Mouse (Mus musculus): ENCODE measurements around the gene Dpysl4. TPM values are rescaled to one million over a fixed set of nuclear protein-coding genes. Genes with fewer than 3 reads are reported as not detected.

Dpysl4 gene
- polyA plus RNA-seq, 2 experiments = 0.10 to 0.15 TPM

DNA sequence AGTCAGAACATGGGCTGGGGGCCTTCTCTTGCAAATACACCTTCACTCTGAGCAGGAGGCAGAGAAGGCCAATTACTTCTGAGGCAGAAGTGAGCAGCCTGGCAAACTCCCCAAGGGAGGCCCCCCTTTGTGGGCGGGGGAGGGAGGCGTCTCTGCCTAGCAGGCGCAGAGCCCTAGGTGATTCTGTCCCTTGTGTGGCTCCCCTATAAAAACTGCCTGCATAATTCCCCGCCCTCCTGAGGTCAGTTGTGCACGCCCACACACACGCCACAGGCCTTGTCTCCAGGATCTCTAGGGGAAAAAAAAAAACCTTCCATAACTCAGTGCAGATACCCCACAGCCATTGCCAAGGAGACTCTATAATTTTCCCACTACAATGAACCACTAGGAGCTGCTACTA, 44.6 kb downstream of the Dpysl4 start:
- Histone ChIP-seq H3K27me3 (ENCODE audit: control insufficient read depth, insufficient read depth, low read length) (no peaks in the 10 kb centered on the region), H3K4me3 (ENCODE audit: insufficient read depth in 1 of 2, low read depth in 2 of 2, low read length in 2 of 2) (no peak overlapping the region), H3K4me2 (ENCODE audit: low read depth) (no peak overlapping the region), H3K27ac (no peak overlapping the region), H3K36me3 (replicated peaks; ENCODE audit: control insufficient read depth, insufficient read depth, low read depth) (no peaks in the 10 kb centered on the region), H3K4me1 (replicated peaks; ENCODE audit: control insufficient read depth in 2 of 2, insufficient read depth in 2 of 2, low read length in 1 of 2) (no peaks in the 10 kb centered on the region), H3K9me3 (ENCODE audit: control insufficient read depth, low read length) (no peaks in the 10 kb centered on the region), H3K9ac (replicated peaks) (no peak overlapping the region)
- 42% methylated on average over 6 of the region's 6 CpGs for WGBS (ENCODE audit: insufficient replicate concordance)
- ATAC-seq (ENCODE audit: insufficient read depth) = no peak
- TF ChIP-seq EP300 (IDR thresholded peaks at IDR 0.05; ENCODE audit: low read depth) = no peak
- TF ChIP-seq CTCF (IDR thresholded peaks at IDR 0.05; ENCODE audit: low read depth) = no peak
- DNase-seq (ENCODE audit: low read depth in 3 of 3, low spot score in 3 of 3) = no peak

DNA sequence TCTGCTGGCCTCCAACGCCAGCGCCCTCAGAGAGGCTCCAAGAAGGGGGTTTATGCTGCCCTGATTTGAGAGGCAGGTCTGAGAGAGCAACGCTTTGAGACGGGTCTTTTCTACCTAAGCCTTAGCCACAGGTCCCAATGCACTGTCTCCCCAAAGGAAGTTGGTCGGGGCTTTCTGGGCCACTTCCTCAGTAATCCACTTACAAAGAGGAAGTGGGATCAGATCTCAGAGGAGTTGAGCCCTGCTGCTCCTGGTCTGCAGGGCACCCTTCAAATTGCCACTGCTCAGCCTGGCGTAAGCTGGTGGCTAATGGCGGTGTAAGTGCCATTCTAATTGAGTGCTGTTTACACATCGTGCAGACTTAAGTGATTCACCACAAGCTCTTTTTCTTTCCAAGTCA, 45.7 kb downstream of the Dpysl4 start:
- DNase-seq (ENCODE audit: low read depth in 3 of 3, low spot score in 3 of 3) (no peak), ATAC-seq (ENCODE audit: insufficient read depth) (no peak)
- Histone ChIP-seq H3K9ac (replicated peaks) (no peak overlapping the region), H3K36me3 (replicated peaks; ENCODE audit: control insufficient read depth, insufficient read depth, low read depth) (no peaks in the 10 kb centered on the region), H3K4me1 (replicated peaks; ENCODE audit: control insufficient read depth in 2 of 2, insufficient read depth in 2 of 2, low read length in 1 of 2) (no peaks in the 10 kb centered on the region), H3K9me3 (ENCODE audit: control insufficient read depth, low read length) (no peaks in the 10 kb centered on the region), H3K27me3 (ENCODE audit: control insufficient read depth, insufficient read depth, low read length) (no peaks in the 10 kb centered on the region), H3K27ac (no peak overlapping the region), H3K4me2 (ENCODE audit: low read depth) (no peak overlapping the region), H3K4me3 (ENCODE audit: insufficient read depth in 1 of 2, low read depth in 2 of 2, low read length in 2 of 2) (no peak overlapping the region)
- WGBS (ENCODE audit: insufficient replicate concordance) = 29% methylated on average over 8 of the region's 8 CpGs
- TF ChIP-seq EP300 (IDR thresholded peaks at IDR 0.05; ENCODE audit: low read depth) = no peak
- TF ChIP-seq CTCF (IDR thresholded peaks at IDR 0.05; ENCODE audit: low read depth) = no peak

DNA sequence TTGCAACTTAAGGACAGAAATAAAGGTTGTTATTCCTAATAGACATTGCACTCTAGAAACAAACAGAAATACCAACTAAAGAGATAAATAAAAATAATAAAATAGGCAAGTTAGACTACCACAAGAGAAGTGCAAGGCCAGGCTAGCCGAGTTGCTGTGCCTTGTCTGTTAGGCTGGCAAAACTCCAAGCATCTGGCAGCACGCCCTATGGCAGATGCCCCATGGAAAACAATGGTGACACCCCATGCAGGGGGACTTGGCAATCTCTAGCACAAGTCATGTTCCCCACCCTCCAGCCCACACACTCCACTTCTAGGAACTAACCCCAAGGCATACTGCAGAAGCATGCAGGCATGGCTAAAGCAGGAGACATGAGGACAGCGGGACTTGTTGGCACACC, 47.6 kb downstream of the Dpysl4 start:
- TF ChIP-seq EP300 (IDR thresholded peaks at IDR 0.05; ENCODE audit: low read depth) (no peak), CTCF (IDR thresholded peaks at IDR 0.05; ENCODE audit: low read depth) (no peak)
- WGBS (ENCODE audit: insufficient replicate concordance) = 66% methylated on average over 3 of the region's 3 CpGs
- H3K4me1 ChIP-seq (replicated peaks; ENCODE audit: control insufficient read depth in 2 of 2, insufficient read depth in 2 of 2, low read length in 1 of 2) = no peaks in the 10 kb centered on the region
- DNase-seq (ENCODE audit: low read depth in 3 of 3, low spot score in 3 of 3) (no peak), ATAC-seq (ENCODE audit: insufficient read depth) (no peak)
- no peaks in the 10 kb centered on the region for H3K36me3 ChIP-seq (replicated peaks; ENCODE audit: control insufficient read depth, insufficient read depth, low read depth)
- H3K27ac ChIP-seq = no peak overlapping the region
- no peak overlapping the region for H3K4me3 ChIP-seq (ENCODE audit: insufficient read depth in 1 of 2, low read depth in 2 of 2, low read length in 2 of 2)
- no peak overlapping the region for H3K4me2 ChIP-seq (ENCODE audit: low read depth)
- H3K9ac ChIP-seq (replicated peaks) = no peak overlapping the region
- H3K27me3 ChIP-seq (ENCODE audit: control insufficient read depth, insufficient read depth, low read length) = no peaks in the 10 kb centered on the region
- no peaks in the 10 kb centered on the region for H3K9me3 ChIP-seq (ENCODE audit: control insufficient read depth, low read length)

- Histone ChIP-seq H3K36me3 (replicated peaks; ENCODE audit: control insufficient read depth, insufficient read depth, low read depth) (no peaks in the 10 kb centered on the region), H3K4me1 (replicated peaks; ENCODE audit: control insufficient read depth in 2 of 2, insufficient read depth in 2 of 2, low read length in 1 of 2) (no peaks in the 10 kb centered on the region), H3K27ac (no peak overlapping the region), H3K27me3 (ENCODE audit: control insufficient read depth, insufficient read depth, low read length) (no peaks in the 10 kb centered on the region), H3K9ac (replicated peaks) (no peak overlapping the region), H3K9me3 (ENCODE audit: control insufficient read depth, low read length) (no peaks in the 10 kb centered on the region), H3K4me3 (ENCODE audit: insufficient read depth in 1 of 2, low read depth in 2 of 2, low read length in 2 of 2) (no peak overlapping the region), H3K4me2 (ENCODE audit: low read depth) (no peak overlapping the region)
- 55% methylated on average over 5 of the region's 5 CpGs for WGBS (ENCODE audit: insufficient replicate concordance)
- DNase-seq (ENCODE audit: low read depth in 3 of 3, low spot score in 3 of 3) (no peak), ATAC-seq (ENCODE audit: insufficient read depth) (no peak)
- no peak for TF ChIP-seq CTCF (IDR thresholded peaks at IDR 0.05; ENCODE audit: low read depth)
- no peak for TF ChIP-seq EP300 (IDR thresholded peaks at IDR 0.05; ENCODE audit: low read depth)
Measured at GRCm38 (mm10) chr7:139135236-139135635, 49.4 kb downstream of the Dpysl4 start.

- TF ChIP-seq EP300 (IDR thresholded peaks at IDR 0.05; ENCODE audit: low read depth) (no peak), CTCF (IDR thresholded peaks at IDR 0.05; ENCODE audit: low read depth) (no peak)
- Histone ChIP-seq H3K27ac (no peak overlapping the region), H3K4me1 (replicated peaks; ENCODE audit: control insufficient read depth in 2 of 2, insufficient read depth in 2 of 2, low read length in 1 of 2) (no peaks in the 10 kb centered on the region), H3K36me3 (replicated peaks; ENCODE audit: control insufficient read depth, insufficient read depth, low read depth) (no peaks in the 10 kb centered on the region), H3K4me3 (ENCODE audit: insufficient read depth in 1 of 2, low read depth in 2 of 2, low read length in 2 of 2) (no peak overlapping the region), H3K4me2 (ENCODE audit: low read depth) (no peak overlapping the region), H3K9me3 (ENCODE audit: control insufficient read depth, low read length) (no peaks in the 10 kb centered on the region), H3K27me3 (ENCODE audit: control insufficient read depth, insufficient read depth, low read length) (no peaks in the 10 kb centered on the region), H3K9ac (replicated peaks) (no peak overlapping the region)
- ATAC-seq (ENCODE audit: insufficient read depth) = no peak
- WGBS (ENCODE audit: insufficient replicate concordance) = 50% methylated on average over 5 of the region's 5 CpGs
- DNase-seq (ENCODE audit: low read depth in 3 of 3, low spot score in 3 of 3) = no peak
Measured at GRCm38 (mm10) chr7:139136906-139137491, 51.2 kb downstream of the Dpysl4 start.

Measured in liver, embryonic 14.5 days (tissue).